Mouse (Mus musculus): Measurements from ENCODE around the gene Aoc1. TPM values are rescaled to one million over a fixed set of nuclear protein-coding genes. Genes with fewer than 3 reads are reported as not detected.
"Not testable (repeated sequence)": the region's sequence is repeated elsewhere in the genome, so short reads cannot be mapped to it uniquely, and the experiment has no call there.

Gene Aoc1
- total and polyA plus RNA-seq, 2 experiments from 2014 or later = 1.6 TPM; not detected in 1

DNA sequence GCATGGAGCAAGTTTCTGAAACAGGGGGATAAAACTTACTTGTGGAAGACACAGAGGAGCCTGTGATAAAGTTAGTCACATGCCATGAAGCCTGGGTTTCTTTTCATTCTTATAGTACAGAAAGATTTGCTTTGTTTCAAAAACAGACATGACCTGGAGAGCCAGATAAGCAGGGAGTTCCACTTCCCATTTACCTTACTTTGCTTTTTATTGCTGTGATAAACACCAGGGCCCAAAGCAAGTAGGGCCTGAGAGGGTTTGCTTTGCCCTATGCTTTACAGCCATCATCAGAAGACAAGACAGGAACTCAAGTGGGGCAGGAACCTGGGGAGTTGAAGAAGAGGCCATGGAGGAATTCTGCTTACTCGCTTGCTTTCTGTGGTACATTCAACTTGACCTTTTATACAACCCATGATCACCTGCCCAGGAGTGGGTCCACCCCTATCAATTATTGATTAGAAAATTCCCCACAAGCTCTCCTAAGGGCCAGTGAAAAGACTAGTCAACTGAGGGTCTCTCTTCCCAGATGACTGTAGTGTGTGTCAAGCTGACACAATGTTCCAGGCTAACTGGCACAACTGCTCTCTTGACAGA is 7.4 kb upstream of the Aoc1 start:
- no peak for DNase-seq
- Histone ChIP-seq H3K4me1 (ENCODE audit: insufficient read depth) (no peaks in the 10 kb centered on the region), H3K4me2 (ENCODE audit: low read depth) (no peak overlapping the region), H3K9ac (no peak overlapping the region), H3K36me3 (ENCODE audit: insufficient read depth) (no peaks in the 10 kb centered on the region), H3K27me3 (ENCODE audit: insufficient read depth, low read length) (no peaks in the 10 kb centered on the region; the same call in 1 of the 2 replicates), H3K9me3 (ENCODE audit: low read length) (no peaks in the 10 kb centered on the region), H3K4me3 (ENCODE audit: low read depth, low read length) (no peak overlapping the region), H3K27ac (ENCODE audit: low read depth, low read length) (no peak overlapping the region)
- TF ChIP-seq CTCF (IDR thresholded peaks at IDR 0.05; ENCODE audit: low read depth) = no peak
- WGBS = 80% methylated on average over 1 of the region's 1 CpGs
- ATAC-seq = no peak

DNA sequence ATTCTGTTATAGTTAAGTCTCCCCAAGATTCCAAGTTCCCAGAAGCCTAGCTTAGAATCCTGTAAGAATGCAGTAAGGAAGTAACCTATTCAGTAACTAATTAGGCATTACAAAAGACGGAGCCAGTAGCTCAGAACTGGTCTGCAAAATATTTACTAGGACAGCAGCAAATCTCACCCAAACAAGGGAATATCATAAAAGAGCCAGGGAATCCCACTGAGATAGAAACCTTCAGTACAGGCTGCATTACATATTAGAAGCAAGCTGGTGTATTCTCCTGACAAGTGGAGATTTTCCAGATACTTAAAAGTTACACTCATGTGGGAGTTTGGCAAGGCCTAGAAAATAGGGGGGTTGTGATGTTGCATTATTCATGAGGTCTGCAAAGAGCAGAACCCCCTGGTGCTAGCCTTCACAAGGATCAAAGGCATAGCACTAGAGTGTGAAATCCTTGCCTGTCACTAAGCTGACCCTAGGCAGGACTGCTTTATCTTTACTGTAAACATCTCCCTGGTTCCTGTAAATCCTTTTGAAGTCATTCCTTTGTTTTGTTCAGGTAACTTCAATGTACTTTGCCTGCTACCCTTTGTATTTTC is 6.2 kb upstream of the Aoc1 start:
- not testable (repeated sequence) for H3K27ac ChIP-seq (ENCODE audit: low read depth, low read length); H3K9me3 ChIP-seq (ENCODE audit: low read length); H3K4me1 ChIP-seq (ENCODE audit: insufficient read depth); H3K4me3 ChIP-seq (ENCODE audit: low read depth, low read length); ATAC-seq; H3K36me3 ChIP-seq (ENCODE audit: insufficient read depth); H3K9ac ChIP-seq; H3K27me3 ChIP-seq (ENCODE audit: insufficient read depth, low read length); H3K4me2 ChIP-seq (ENCODE audit: low read depth)
- DNase-seq = peak; percentile 6
- 12% methylated on average over 1 of the region's 1 CpGs for WGBS

DNA sequence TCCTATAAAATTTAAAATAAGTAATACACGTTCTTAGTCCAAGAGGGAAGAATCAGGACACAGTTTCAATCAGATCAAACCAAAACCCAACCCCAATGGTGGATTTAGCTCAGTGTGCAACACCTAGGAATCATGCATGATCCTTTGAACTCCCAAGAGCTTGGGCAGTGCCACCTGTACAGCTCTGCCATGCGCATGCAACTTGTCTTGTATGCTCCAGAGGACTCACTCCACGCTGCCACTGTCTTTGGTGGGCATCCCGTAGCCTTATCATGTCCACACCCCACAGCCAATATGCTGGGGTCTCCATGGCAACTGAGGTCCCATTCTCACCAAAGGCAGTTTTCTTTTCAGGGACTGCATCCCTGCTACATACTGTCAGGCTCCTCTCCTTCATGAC is 5.5 kb upstream of the Aoc1 start:
- Histone ChIP-seq H3K27me3 (ENCODE audit: insufficient read depth, low read length) (no peaks in the 10 kb centered on the region; the same call in 1 of the 2 replicates), H3K36me3 (ENCODE audit: insufficient read depth) (no peaks in the 10 kb centered on the region), H3K9me3 (ENCODE audit: low read length) (no peaks in the 10 kb centered on the region), H3K9ac (no peak overlapping the region), H3K4me3 (ENCODE audit: low read depth, low read length) (no peak overlapping the region), H3K27ac (ENCODE audit: low read depth, low read length) (no peak overlapping the region), H3K4me1 (ENCODE audit: insufficient read depth) (no peaks in the 10 kb centered on the region), H3K4me2 (ENCODE audit: low read depth) (no peak overlapping the region)
- 41% methylated on average over 4 of the region's 4 CpGs for WGBS
- ATAC-seq = peak; percentile 14; the same call in 1 of the 2 replicates
- no peak for DNase-seq
- TF ChIP-seq CTCF (IDR thresholded peaks at IDR 0.05; ENCODE audit: low read depth) = no peak

GRCm38 (mm10) chr6:48869774-48870173 is 2.9 kb upstream of the Aoc1 start:
- WGBS = 80% methylated on average over 2 of the region's 2 CpGs
- TF ChIP-seq CTCF (IDR thresholded peaks at IDR 0.05; ENCODE audit: low read depth) = no peak
- Histone ChIP-seq H3K4me1 (ENCODE audit: insufficient read depth) (no peaks in the 10 kb centered on the region), H3K9me3 (ENCODE audit: low read length) (no peaks in the 10 kb centered on the region), H3K36me3 (ENCODE audit: insufficient read depth) (no peaks in the 10 kb centered on the region), H3K9ac (no peak overlapping the region), H3K27ac (ENCODE audit: low read depth, low read length) (no peak overlapping the region), H3K4me2 (ENCODE audit: low read depth) (no peak overlapping the region), H3K4me3 (ENCODE audit: low read depth, low read length) (no peak overlapping the region), H3K27me3 (ENCODE audit: insufficient read depth, low read length) (no peaks in the 10 kb centered on the region)
- DNase-seq (no peak), ATAC-seq (no peak; the same call in 1 of the 2 replicates)

DNA sequence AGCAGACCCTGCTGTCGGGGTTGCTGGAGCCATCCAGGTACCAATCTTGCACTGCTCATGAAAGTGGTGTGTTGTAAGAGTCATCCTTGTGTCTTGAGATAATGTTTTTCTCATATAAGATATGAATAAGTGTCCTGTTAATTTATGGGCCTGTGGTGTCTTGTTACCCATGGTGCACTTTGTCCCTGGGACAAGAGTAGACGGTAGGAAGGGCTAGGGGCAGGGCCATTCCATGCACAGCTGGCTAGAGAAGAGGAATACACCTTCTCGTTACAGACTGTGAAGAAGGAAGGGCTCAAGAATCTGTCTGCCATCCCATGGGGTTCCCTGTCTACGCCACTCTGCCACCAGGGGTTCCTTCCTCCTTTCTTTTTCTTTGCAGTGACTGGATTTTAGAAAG is 1.9 kb downstream of the Aoc1 start:
- DNase-seq (no peak), ATAC-seq (no peak)
- 84% methylated on average over 4 of the region's 4 CpGs for WGBS
- TF ChIP-seq CTCF (IDR thresholded peaks at IDR 0.05; ENCODE audit: low read depth) = no peak
- no peak overlapping the region for H3K27ac ChIP-seq (ENCODE audit: low read depth, low read length)
- H3K4me3 ChIP-seq (ENCODE audit: low read depth, low read length) = no peak overlapping the region
- H3K9ac ChIP-seq = no peak overlapping the region
- no peaks in the 10 kb centered on the region for H3K36me3 ChIP-seq (ENCODE audit: insufficient read depth)
- no peak overlapping the region for H3K4me2 ChIP-seq (ENCODE audit: low read depth)
- no peaks in the 10 kb centered on the region for H3K27me3 ChIP-seq (ENCODE audit: insufficient read depth, low read length)
- H3K4me1 ChIP-seq (ENCODE audit: insufficient read depth) = no peaks in the 10 kb centered on the region
- no peaks in the 10 kb centered on the region for H3K9me3 ChIP-seq (ENCODE audit: low read length)

- no peaks in the 10 kb centered on the region for H3K36me3 ChIP-seq (ENCODE audit: insufficient read depth)
- no peak for TF ChIP-seq CTCF (IDR thresholded peaks at IDR 0.05; ENCODE audit: low read depth)
- no peaks in the 10 kb centered on the region for H3K27me3 ChIP-seq (ENCODE audit: insufficient read depth, low read length)
- 79% methylated on average over 6 of the region's 6 CpGs for WGBS
- no peak overlapping the region for H3K4me3 ChIP-seq (ENCODE audit: low read depth, low read length)
- no peaks in the 10 kb centered on the region for H3K4me1 ChIP-seq (ENCODE audit: insufficient read depth)
- DNase-seq = no peak
- H3K4me2 ChIP-seq (ENCODE audit: low read depth) = no peak overlapping the region
- H3K9me3 ChIP-seq (ENCODE audit: low read length) = no peaks in the 10 kb centered on the region
- no peak overlapping the region for H3K9ac ChIP-seq
- ATAC-seq = no peak
- no peak overlapping the region for H3K27ac ChIP-seq (ENCODE audit: low read depth, low read length)
Observed at GRCm38 (mm10) chr6:48875515-48875914, 2.8 kb downstream of the Aoc1 start.

- Histone ChIP-seq H3K4me3 (ENCODE audit: low read depth, low read length) (no peak overlapping the region), H3K27me3 (ENCODE audit: insufficient read depth, low read length) (no peaks in the 10 kb centered on the region), H3K4me2 (ENCODE audit: low read depth) (no peak overlapping the region), H3K9ac (no peak overlapping the region), H3K4me1 (ENCODE audit: insufficient read depth) (no peaks in the 10 kb centered on the region), H3K9me3 (ENCODE audit: low read length) (no peaks in the 10 kb centered on the region), H3K36me3 (ENCODE audit: insufficient read depth) (no peaks in the 10 kb centered on the region), H3K27ac (ENCODE audit: low read depth, low read length) (no peak overlapping the region)
- ATAC-seq (no peak), DNase-seq (no peak)
- no peak for TF ChIP-seq CTCF (IDR thresholded peaks at IDR 0.05; ENCODE audit: low read depth)
- WGBS = 35% methylated on average over 5 of the region's 5 CpGs
Observed at GRCm38 (mm10) chr6:48876510-48877135, 3.9 kb downstream of the Aoc1 start.

Measured in forebrain, postnatal 0 days (tissue).